Mouse (Mus musculus) stomach, postnatal 0 days (tissue): Measurements from ENCODE around the gene Napepld. TPM values are rescaled to one million over a fixed set of nuclear protein-coding genes. Genes with fewer than 3 reads are reported as not detected.
A peak's percentile ranks its signal among the peaks of the same experiment; 100 is the strongest.

ENCODE experiments used
- ATAC-seq: fragments of 200-750 bp; cut with Nextera tagmentation; 2 replicates; pipeline ENCODE4 v1.8.0; 2017; ENCODE audit not compliant: low FRiP score, low TSS enrichment
- DNase-seq: peaks from one replicate; pipeline ENCODE4 v3.0.0-alpha.2; 2016; ENCODE audit warnings: low spot score
- H3K27ac ChIP-seq: fragments of 300-500 bp; sonication (generic); replicated peaks from 2 replicates; pipeline ENCODE4 v1.5.1; 2014; ENCODE audit warnings: mild to moderate bottlenecking, control low read depth
- H3K27me3 ChIP-seq: fragments of 300-500 bp; sonication (generic); 2 replicates; pipeline ENCODE4 v1.6.1; 2014; ENCODE audit warnings: low read length; ENCODE audit not compliant: control insufficient read depth, insufficient read depth
- H3K36me3 ChIP-seq: fragments of 300-500 bp; sonication (generic); 2 replicates; pipeline ENCODE4 v1.6.1; 2014; ENCODE audit warnings: low read length, mixed read lengths; ENCODE audit not compliant: control insufficient read depth, insufficient read depth
- H3K4me1 ChIP-seq: fragments of 300-500 bp; sonication (generic); replicated peaks from 2 replicates; pipeline ENCODE4 v1.6.1; 2014; ENCODE audit warnings: antibody characterized with exemption; ENCODE audit not compliant: control insufficient read depth, insufficient read depth
- H3K4me2 ChIP-seq: fragments of 300-500 bp; sonication (generic); replicated peaks from 2 replicates; pipeline ENCODE4 v1.6.1; 2014; ENCODE audit warnings: low read depth, mild to moderate bottlenecking, control low read depth, moderate library complexity
- H3K4me3 ChIP-seq: fragments of 300-500 bp; sonication (generic); 2 replicates; pipeline ENCODE4 v1.5.1; 2014; ENCODE audit warnings: low read depth, low read length, control low read depth
- H3K9ac ChIP-seq: fragments of 300-500 bp; sonication (generic); 2 replicates; pipeline ENCODE4 v1.6.1; 2014; ENCODE audit warnings: mild to moderate bottlenecking, low read length, control low read depth, mixed read lengths
- H3K9me3 ChIP-seq: fragments of 300-500 bp; sonication (generic); 2 replicates; pipeline ENCODE4 v1.6.1; 2016; ENCODE audit warnings: low read length; ENCODE audit not compliant: control insufficient read depth
- CTCF ChIP-seq: IDR thresholded peaks from 2 replicates; pipeline ENCODE4 v1.5.1; 2016; ENCODE audit warnings: antibody characterized with exemption, low read depth, mild to moderate bottlenecking, moderate library complexity
- EP300 ChIP-seq: optimal IDR thresholded peaks from 2 replicates; pipeline ENCODE3; 2016; ENCODE audit warnings: antibody characterized with exemption
- WGBS: fragments of 180-500 bp; shearing (Covaris S2); extraction: QIAGEN DNeasy Blood & Tissue Kit; methylation state at CpG from one replicate; pipeline ENCODE4 v1.1.7; 2014; 5-methylcytosine and 5-hydroxymethylcytosine counted together
- polyA plus RNA-seq: library from polyadenylated mRNA; unstranded; fragments of >200 nt; fragmentation: Nextera tagmentation; extraction: Ambion mirVana; gene quantifications from 2 replicates; pipeline ENCODE4 v1.2.1, GENCODE M21; 2015

Napepld gene
- polyA plus RNA-seq, 1 experiment from 2014 or later, result 3.3 TPM

DNA sequence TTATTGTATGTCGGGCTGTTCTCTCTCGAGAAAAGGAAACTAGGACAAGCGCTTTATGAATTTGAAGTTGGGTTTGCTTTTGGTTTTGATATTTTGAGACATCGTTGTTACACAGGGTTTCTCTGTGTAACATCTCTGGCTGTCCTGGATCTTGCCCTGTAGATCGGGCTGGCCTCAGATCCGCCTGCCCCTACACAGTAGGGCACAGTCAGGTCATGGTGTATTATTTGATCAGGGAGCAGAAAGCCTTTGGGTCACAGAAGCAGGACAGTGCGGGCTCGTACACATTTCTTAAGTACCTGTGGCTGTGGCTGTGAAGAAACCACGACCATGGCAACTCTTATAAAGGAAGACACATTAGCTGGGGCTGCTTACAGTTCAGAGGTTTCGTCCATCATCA lies 36.4 kb upstream of the Napepld start:
- no peak for TF ChIP-seq CTCF
- no peak for TF ChIP-seq EP300
- peak overlapping the region; percentile 95 for H3K4me3 ChIP-seq
- no peak for ATAC-seq
- H3K9me3 ChIP-seq, result no peaks in the 10 kb centered on the region
- peaks cover 2% of the 10 kb centered on the region; the same call in 1 of the 2 replicates for H3K4me1 ChIP-seq
- WGBS, result 14% methylated on average over 10 of the region's 10 CpGs
- peak overlapping the region; percentile 91 for H3K9ac ChIP-seq
- no peaks in the 10 kb centered on the region for H3K27me3 ChIP-seq
- no peak for DNase-seq
- H3K36me3 ChIP-seq, result peaks cover 15% of the 10 kb centered on the region
- peak overlapping the region; percentile 74 for H3K4me2 ChIP-seq
- no peak overlapping the region; the same call in 1 of the 2 replicates for H3K27ac ChIP-seq

DNA sequence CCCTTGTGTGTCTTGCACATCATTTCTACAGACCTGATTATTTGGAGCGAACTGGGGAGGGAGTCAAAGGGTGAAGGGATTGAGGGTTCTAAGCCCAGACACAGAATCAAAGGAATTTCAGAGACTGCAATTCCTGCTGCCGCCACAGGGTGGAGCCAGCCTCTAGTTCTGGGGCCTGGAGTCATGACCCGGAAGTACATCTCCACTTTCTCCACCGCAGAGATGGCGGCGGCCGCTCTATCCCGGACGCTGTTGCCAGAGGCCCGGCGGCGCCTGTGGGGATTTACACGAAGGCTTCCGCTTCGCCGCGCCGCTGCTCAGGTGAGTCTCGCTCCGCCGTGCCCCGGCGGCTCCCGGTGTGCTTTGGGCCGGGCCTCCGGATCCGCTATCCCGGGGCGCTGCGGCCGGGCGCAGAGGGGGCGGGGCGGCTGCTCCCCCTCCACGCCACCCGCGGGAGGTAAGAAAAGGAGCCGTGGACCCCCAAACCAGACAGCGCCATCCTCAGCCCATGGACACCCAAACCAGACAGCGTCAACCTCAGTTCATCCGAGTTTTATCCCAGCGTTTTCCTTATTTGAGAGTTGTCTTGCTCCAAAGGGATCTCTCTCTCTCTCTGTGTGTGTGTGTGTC lies 35.9 kb upstream of the Napepld start, which contains the start of gene Pmpcb:
Gene Pmpcb, plus strand, starts transcription at position 186 of the 630 bp plus-strand sequence.
- Histone ChIP-seq H3K4me3 (peak within 1 kb of the TSS; percentile 95), H3K9ac (peak within 1 kb of the TSS; percentile 91), H3K4me2 (peak within 1 kb of the TSS; percentile 74), H3K36me3 (peaks cover 13% of the 10 kb centered on the region), H3K27ac (peak within 1 kb of the TSS; percentile 83), H3K27me3 (no peaks in the 10 kb centered on the region), H3K4me1 (peaks cover 2% of the 10 kb centered on the region; the same call in 1 of the 2 replicates), H3K9me3 (no peaks in the 10 kb centered on the region)
- DNase-seq (peak; percentile 87), ATAC-seq (peak; percentile 91)
- under 1% methylated on average over 41 of the region's 42 CpGs for WGBS
- TF ChIP-seq EP300 (no peak), CTCF (peak; percentile 94)

DNA sequence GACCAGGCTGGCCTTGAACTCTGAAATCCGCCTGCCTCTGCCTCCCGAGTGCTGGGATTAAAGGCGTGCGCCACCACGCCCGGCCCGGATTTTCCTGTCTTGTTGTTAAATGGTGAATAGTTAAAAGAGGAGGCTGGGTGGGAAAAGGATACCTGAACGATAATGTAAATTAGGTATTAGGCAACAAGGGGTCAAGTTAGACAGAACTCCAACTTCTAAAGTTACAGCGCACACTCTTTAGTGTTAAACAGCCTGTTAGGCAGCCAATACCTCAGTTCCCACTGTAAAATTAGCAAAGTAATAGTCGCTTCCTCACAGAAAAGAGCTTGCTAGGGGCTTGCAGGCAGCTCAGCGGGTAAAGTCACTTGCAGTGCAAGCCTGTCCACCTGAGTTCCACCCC lies 34.9 kb upstream of the Napepld start:
- Histone ChIP-seq H3K36me3 (peaks cover 9% of the 10 kb centered on the region), H3K27me3 (no peaks in the 10 kb centered on the region), H3K4me1 (peaks cover 2% of the 10 kb centered on the region; the same call in 1 of the 2 replicates), H3K4me2 (no peak overlapping the region), H3K27ac (no peak overlapping the region), H3K4me3 (no peak overlapping the region), H3K9ac (no peak overlapping the region), H3K9me3 (no peaks in the 10 kb centered on the region)
- DNase-seq (no peak), ATAC-seq (no peak)
- 77% methylated on average over 11 of the region's 11 CpGs for WGBS
- TF ChIP-seq EP300 (no peak), CTCF (no peak)

GRCm38 (mm10) chr5:21735584-21735983 lies 34.4 kb upstream of the Napepld start:
- H3K4me1 ChIP-seq, result peaks cover 2% of the 10 kb centered on the region; the same call in 1 of the 2 replicates
- peak; percentile 66 for ATAC-seq
- no peak overlapping the region for H3K27ac ChIP-seq
- TF ChIP-seq CTCF (peak; percentile 87), EP300 (no peak)
- no peak overlapping the region; the same call in 1 of the 2 replicates for H3K4me2 ChIP-seq
- H3K27me3 ChIP-seq, result no peaks in the 10 kb centered on the region
- H3K9ac ChIP-seq, result no peak overlapping the region
- peak overlapping the region; percentile 26 for H3K4me3 ChIP-seq
- WGBS, result 27% methylated on average over 10 of the region's 10 CpGs
- no peaks in the 10 kb centered on the region for H3K9me3 ChIP-seq
- peaks cover 8% of the 10 kb centered on the region for H3K36me3 ChIP-seq
- peak; percentile 88 for DNase-seq

GRCm38 (mm10) chr5:21735100-21735499 lies 33.9 kb upstream of the Napepld start:
- no peak for DNase-seq
- H3K4me3 ChIP-seq, result peak overlapping the region; percentile 26
- H3K27ac ChIP-seq, result no peak overlapping the region
- ATAC-seq, result no peak
- TF ChIP-seq EP300, result no peak
- TF ChIP-seq CTCF, result no peak
- no peak overlapping the region; the same call in 1 of the 2 replicates for H3K4me2 ChIP-seq
- H3K4me1 ChIP-seq, result peaks cover 2% of the 10 kb centered on the region; the same call in 1 of the 2 replicates
- peaks cover 4% of the 10 kb centered on the region; the same call in 1 of the 2 replicates for H3K36me3 ChIP-seq
- H3K9me3 ChIP-seq, result no peaks in the 10 kb centered on the region
- no peak overlapping the region for H3K9ac ChIP-seq
- WGBS, result 73% methylated on average over 20 of the region's 20 CpGs
- no peaks in the 10 kb centered on the region for H3K27me3 ChIP-seq

DNA sequence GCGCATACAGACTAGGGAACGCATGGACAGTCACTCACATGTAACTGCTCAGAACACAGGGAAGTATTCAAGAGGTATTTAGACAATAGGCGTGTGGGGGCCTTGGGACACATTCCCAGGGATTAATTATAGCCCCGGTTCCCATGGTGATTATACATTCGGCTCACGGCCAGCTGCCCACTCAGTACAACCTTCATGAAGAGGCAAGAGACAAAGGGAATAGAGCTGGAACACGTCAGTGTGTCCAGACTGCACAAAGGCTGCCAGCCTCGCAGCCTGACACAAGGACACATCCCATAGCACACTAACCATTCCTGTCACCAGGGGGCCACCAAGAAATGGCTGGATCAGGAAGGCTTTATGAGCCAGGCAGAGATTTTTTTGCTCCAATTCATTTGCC lies 31.7 kb upstream of the Napepld start:
- WGBS, result 36% methylated on average over 8 of the region's 8 CpGs
- no peaks in the 10 kb centered on the region for H3K36me3 ChIP-seq
- H3K4me3 ChIP-seq, result no peak overlapping the region
- no peak overlapping the region for H3K27ac ChIP-seq
- H3K4me1 ChIP-seq, result peaks cover 2% of the 10 kb centered on the region; the same call in 1 of the 2 replicates
- H3K27me3 ChIP-seq, result no peaks in the 10 kb centered on the region
- H3K4me2 ChIP-seq, result no peak overlapping the region
- ATAC-seq, result 0 out of 2 replicates have a peak, but pooled peaks have one; percentile 50
- DNase-seq, result peak; percentile 65
- no peak overlapping the region for H3K9ac ChIP-seq
- H3K9me3 ChIP-seq, result no peaks in the 10 kb centered on the region
- TF ChIP-seq CTCF (peak; percentile 81), EP300 (no peak)
